Mouse (Mus musculus): ENCODE data around the gene P4hb.

GRCm38 (mm10) chr11:120574278-120574600 is 1.2 kb upstream of the P4hb start:
- no peak for TF ChIP-seq CTCF (IDR thresholded peaks at IDR 0.05; ENCODE audit: low read depth, low read length)
- TF ChIP-seq POLR2A (IDR thresholded peaks at IDR 0.05; ENCODE audit: insufficient read depth, low read length) = no peak
- TF ChIP-seq EP300 (IDR thresholded peaks at IDR 0.05; ENCODE audit: insufficient read depth, low read depth, low read length) = no peak
